Mouse (Mus musculus) frontal cortex, postnatal 14 days (tissue): Measurements from ENCODE around the gene Iqck.

Experiments
- DNase-seq, 2 experiments: peaks; one replicate each; pipeline ENCODE4 v3.0.0; 2022; ENCODE audit warnings: low spot score in 2 of 2

Iqck gene

DNA sequence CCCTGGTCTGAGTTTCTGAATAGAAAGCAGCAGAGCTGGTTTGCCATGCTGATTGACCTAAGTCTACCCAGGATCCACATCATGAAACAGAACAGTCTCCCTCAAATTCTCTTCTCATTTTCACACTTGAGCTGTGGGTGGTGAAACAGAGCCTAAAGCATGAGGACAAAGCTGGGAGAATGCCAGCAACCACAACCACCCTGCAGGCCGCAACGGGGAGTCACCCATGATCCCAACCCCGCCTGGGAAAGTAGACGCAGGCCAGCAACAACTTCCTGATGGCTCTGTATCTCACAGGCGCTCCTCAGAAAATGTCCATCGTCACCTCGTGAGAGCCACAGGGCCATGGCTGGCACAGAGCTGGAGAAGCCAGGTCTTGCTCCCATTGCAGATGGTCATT, 4.0 kb upstream of the Iqck start:
- no peak for DNase-seq

DNA sequence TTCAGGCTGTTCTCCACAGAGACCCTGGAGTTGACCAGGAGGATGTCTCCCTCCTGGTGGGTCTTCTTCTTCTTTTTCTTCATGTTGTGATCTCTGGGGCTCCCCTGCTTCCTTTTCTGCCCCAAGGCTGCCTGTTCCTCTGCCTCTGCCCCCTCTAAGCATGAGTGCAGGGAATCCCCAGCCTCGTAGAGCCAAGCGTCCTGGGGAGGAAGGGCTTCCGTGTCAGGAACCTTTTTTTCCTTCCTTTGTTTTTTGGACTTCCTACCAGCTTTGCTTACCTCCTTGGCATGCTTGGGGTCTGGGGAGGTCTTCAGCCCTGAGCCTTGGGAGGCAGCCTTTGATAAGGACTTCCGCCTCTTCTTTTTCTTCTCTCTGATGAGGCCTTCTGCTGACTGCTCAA, 2.9 kb upstream of the Iqck start:
- no peak for DNase-seq

DNA sequence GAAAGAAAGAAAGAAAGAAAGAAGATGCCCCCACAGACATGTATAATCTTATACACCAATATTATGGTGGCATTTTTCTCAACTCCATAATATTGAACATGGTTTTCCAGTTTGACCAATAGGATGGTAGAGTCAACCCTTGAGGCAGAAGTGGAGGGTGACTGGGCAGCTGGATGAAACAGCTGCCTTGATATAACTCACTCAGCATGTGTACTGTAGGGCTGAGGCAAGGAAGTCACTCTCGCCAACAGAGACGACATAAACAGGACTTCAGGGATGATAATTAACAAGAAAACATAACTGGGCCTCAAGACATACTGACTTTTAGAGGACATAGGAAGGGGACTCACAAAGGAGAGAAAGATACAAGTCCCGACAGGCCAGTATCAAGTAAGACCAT, 946 bp upstream of the Iqck start:
- no peak for DNase-seq

DNA sequence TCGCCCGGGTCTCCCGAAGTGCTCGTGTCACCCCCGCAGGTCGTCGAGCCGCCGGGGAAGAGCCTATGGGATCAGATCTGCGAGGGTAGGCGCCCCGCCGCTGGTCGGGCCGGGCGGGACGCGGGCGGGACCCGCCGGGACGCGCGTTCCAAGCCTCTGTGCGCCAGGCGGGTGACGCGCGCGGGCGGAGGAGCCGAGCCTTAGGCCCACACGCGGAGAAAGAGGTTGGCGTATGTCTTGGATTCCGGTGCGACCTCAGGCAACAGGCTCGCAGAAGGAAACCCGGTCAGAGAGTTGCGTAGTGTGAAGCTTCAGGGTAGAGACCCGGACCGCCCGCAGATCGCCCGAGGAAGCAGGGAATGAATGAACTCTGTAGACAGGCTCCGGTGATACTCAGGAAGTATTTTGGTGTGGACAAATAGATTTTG, 339 bp downstream of the Iqck start, which contains the start of gene Knop1:
Gene Knop1 (minus strand): TSS at position 378 of the 428 bp plus-strand sequence.
- DNase-seq: no peak

- DNase-seq: no peak
These were observed 3.1 kb downstream of the Iqck start for GRCm38 (mm10) chr7:118858640-118859039.

- no peak for DNase-seq
These were observed 9.8 kb downstream of the Iqck start for GRCm38 (mm10) chr7:118865362-118865761.

- no peak for DNase-seq
These were observed 24.0 kb downstream of the Iqck start for GRCm38 (mm10) chr7:118879466-118880029.

- DNase-seq: no peak
These were observed 28.4 kb downstream of the Iqck start for GRCm38 (mm10) chr7:118883957-118884356.

DNA sequence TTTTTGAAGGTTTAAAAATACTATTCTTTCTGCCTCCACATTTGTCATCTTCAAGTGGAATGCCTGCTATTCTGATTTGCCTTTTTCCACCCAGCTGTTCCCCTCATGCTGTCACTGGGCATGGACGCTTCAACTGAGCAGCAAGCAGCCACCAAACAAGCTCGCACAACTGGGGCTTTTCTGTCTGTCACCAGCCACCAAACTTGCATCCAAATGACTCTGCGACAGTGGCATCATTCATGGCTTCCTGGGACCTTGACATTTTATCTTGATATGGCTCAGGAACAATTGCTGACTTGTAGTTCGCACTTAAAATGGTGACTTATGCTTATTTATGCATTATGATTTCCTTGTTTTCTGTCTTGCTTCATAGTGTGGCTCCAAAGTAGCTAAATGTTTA, 29.4 kb downstream of the Iqck start:
- DNase-seq: no peak

DNA sequence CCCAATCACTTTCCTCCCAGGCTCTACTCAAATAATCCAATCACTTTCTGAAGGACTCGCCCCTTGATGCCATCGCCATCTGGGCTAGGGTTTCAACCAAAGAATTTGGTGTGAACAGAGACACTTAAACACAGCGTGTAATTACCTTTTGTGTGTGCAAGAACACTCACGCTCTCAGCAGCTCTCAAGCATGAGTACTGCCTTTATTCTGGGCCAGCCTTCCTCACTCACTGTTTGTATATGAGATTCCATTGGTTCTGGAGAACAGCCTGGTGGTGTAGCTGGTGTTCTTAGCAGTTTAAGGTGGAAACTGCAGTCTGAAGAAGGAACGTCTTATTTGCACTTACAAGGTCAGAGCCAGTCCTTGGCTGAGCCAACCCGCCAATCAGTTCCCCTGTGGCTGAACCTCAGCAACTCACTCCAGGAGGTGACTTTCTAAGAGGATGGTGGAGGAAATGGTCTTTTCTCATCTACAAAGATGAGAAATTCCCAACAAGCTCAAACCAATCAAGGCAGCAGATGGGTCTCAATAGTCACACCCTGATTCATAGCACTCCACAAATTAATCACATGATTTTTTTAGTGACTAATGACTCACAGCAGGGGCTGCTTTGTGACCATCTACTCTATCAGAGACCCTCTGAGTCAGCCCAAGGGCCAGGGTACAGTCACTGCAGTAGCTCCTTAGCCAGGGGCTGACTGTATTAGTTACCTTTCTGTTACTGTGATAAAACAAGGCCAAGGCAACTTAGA, 31.9 kb downstream of the Iqck start:
- no peak for DNase-seq

GRCm38 (mm10) chr7:118889046-118889680, 33.6 kb downstream of the Iqck start:
- DNase-seq: no peak

DNA sequence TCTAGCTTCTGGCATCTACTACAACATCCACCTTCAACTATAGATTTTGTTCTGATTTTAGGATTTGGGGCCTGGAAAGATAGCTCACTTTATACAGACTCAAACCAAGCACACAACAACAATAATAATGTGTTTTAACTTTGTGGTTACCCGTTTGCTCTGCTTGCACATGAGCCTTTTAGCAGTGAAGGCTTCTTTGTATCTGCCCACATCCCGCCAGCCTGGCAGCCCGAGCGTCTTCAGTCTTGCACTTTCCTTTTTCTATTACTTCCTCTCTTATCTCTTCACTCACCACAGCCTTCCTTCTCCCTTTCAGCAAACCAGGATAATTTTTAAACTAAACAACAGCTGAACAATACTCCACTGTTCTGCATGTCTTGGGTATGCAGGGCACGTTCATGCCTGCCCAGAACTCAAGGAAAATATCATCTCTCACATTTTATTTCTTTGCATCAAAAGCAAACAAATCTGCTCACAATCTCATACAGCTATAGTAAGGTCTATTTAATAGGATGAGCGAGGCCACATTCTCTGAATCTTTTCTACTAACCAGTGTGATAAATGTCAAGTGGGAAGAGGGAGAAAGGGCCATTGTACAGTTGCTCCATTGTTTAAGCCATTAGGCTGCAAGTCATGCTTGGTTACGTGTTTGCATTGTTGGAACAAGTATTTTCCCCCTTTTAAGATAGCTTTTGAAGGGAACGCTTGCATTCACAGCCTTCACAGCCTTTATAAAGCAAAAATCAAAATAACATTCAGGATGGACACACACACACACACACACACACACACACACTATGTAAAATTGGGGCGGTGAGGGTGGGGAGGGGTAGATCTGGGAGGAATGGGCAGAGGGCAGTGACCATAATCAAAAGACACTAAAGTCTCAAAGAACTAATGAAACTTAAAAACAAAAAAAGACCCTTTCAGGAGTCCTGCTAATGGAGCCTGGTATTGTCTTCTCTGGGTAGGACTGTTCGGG, 40.2 kb downstream of the Iqck start:
- no peak for DNase-seq

DNA sequence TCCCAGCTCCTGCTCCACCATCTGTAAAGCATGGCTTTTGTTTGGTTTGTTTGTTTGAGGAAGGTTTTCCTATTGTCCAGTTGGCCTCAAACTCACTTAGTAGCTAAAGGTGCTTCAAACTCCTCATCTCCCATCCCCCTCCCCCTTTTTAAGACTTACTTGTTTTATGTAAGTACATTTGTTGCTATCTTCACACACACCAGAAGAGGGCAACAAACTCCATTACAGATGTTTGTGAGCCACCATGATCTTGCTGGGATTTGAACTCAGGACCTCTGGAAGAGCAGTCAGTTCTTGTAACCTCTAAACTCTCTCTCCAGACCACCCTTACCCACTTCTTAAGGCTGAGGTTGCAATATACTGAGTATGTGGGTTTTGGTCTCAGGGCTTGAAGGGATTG, 42.5 kb downstream of the Iqck start:
- no peak for DNase-seq

GRCm38 (mm10) chr7:118900090-118900489, 44.5 kb downstream of the Iqck start:
- no peak for DNase-seq

GRCm38 (mm10) chr7:118902944-118903343, 47.4 kb downstream of the Iqck start:
- DNase-seq: peak; percentile 12 to 18

GRCm38 (mm10) chr7:118903879-118904278, 48.3 kb downstream of the Iqck start:
- no peak for DNase-seq

GRCm38 (mm10) chr7:118904530-118904929, 49.0 kb downstream of the Iqck start:
- no peak for DNase-seq

DNA sequence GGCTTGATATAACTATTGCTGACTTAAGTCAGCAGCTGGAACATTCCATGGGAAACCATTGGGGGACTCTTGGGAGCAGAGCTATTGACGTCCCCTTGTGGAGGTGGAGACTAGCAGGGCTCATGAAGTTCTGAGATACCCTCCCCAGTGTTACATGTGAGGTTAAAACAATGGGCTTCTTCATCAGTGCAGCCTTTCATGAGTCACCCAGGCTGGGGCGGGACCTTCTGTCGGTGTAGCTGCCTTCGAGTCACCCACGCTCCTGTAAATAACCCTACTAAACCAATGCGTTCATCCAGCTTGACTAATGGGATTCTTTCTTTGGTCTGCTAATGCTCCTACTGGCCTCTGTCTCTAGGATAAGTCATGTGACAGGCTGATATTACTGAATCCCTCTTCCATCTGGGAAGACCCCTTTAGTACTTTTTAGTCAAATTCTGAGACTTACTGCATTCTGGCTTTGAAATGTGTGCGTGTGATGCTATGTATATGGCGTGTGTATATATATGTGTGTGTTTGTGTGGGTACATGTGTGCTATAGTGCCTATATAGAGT, 53.5 kb downstream of the Iqck start:
- DNase-seq: no peak

GRCm38 (mm10) chr7:118910464-118910863, 54.9 kb downstream of the Iqck start:
- no peak for DNase-seq

- DNase-seq: no peak
These were observed 55.6 kb downstream of the Iqck start for GRCm38 (mm10) chr7:118911170-118911569.

- no peak for DNase-seq
These were observed 56.0 kb downstream of the Iqck start for GRCm38 (mm10) chr7:118911571-118911970.
